Mouse (Mus musculus): ENCODE data around the gene Marveld2. TPM values are rescaled to one million over a fixed set of nuclear protein-coding genes. Genes with fewer than 3 reads are reported as not detected.

Gene Marveld2
- total RNA-seq, 2 experiments from 2014 or later: 2.6 to 4.4 TPM

Other genes starting within 250 kb of the Marveld2 start
- gene Naip1, start 164.1 kb downstream of the Marveld2 start, total RNA-seq (2021): under 1 TPM; 0.06 to 0.17 TPM
- 10 to 100 TPM; 49.5 to 55.6 TPM for gene Gtf2h2, start 124.4 kb downstream of the Marveld2 start, total RNA-seq (2021)
- gene Ocln, start 64.3 kb downstream of the Marveld2 start, total RNA-seq (2021): 10 to 100 TPM; 16.1 to 18.5 TPM
- gene Ak6, start 34.0 kb upstream of the Marveld2 start, total RNA-seq (2021): 10 to 100 TPM; 90.4 to 92.4 TPM
- gene Rad17, start 34.1 kb upstream of the Marveld2 start, total RNA-seq (2021): 10 to 100 TPM; 21.6 to 22.0 TPM
- gene Taf9, start 34.6 kb upstream of the Marveld2 start, total RNA-seq (2021): 10 to 100 TPM; 10.1 to 15.0 TPM
- 1 to 10 TPM; 3.3 to 3.7 TPM for gene Ccdc125, start 52.7 kb upstream of the Marveld2 start, total RNA-seq (2021)
- gene Cdk7, start 114.0 kb upstream of the Marveld2 start, total RNA-seq (2021): 10 to 100 TPM; 66.5 to 68.2 TPM
- gene Mrps36, start 127.7 kb upstream of the Marveld2 start, total RNA-seq (2021): 100 to 1,000 TPM in 1 of 2 experiments, 10 to 100 TPM in 1; 95.5 to 102 TPM
- 10 to 100 TPM in 1 of 2 experiments, 1 to 10 TPM in 1; 9.3 to 12.9 TPM for gene Cenph, start 158.9 kb upstream of the Marveld2 start, total RNA-seq (2021)
- gene Ccnb1, start 169.6 kb upstream of the Marveld2 start, total RNA-seq (2021): 10 to 100 TPM; 42.2 to 59.1 TPM
- gene Slc30a5, start 216.5 kb upstream of the Marveld2 start, total RNA-seq (2021): 10 to 100 TPM; 50.3 to 51.3 TPM

Measured in adrenal gland, postnatal 4 days (tissue).